Mouse (Mus musculus) forebrain, postnatal 0 days (tissue): ENCODE results near the gene Cdc14b. TPM values are rescaled to one million over a fixed set of nuclear protein-coding genes. Genes with fewer than 3 reads are reported as not detected.

Source experiments
- ATAC-seq: fragments of 200-750 bp; cut with Nextera tagmentation; 2 replicates; pipeline ENCODE4 v1.8.0; 2017; ENCODE audit warnings: mild to moderate bottlenecking, moderate library complexity
- DNase-seq: peaks from one replicate; pipeline ENCODE4 v3.0.0-alpha.2; 2015
- H3K27ac ChIP-seq: fragments of 300-500 bp; sonication (generic); 2 replicates; pipeline ENCODE4 v1.5.1; 2014; ENCODE audit warnings: low read depth, mild to moderate bottlenecking, antibody characterized with exemption, low read length, moderate library complexity, mixed read lengths
- H3K27me3 ChIP-seq: fragments of 300-500 bp; sonication (generic); 2 replicates; pipeline ENCODE4 v1.6.1; 2014; ENCODE audit warnings: mild to moderate bottlenecking, low read length, mixed read lengths; ENCODE audit not compliant: insufficient read depth
- H3K36me3 ChIP-seq: fragments of 300-500 bp; sonication (generic); 2 replicates; pipeline ENCODE4 v1.6.1; 2014; ENCODE audit warnings: mild to moderate bottlenecking, moderate library complexity; ENCODE audit not compliant: insufficient read depth
- H3K4me1 ChIP-seq: fragments of 300-500 bp; sonication (generic); 2 replicates; pipeline ENCODE4 v1.6.1; 2014; ENCODE audit warnings: antibody characterized with exemption; ENCODE audit not compliant: insufficient read depth
- H3K4me2 ChIP-seq: fragments of 300-500 bp; sonication (generic); 2 replicates; pipeline ENCODE4 v1.6.1; 2014; ENCODE audit warnings: low read depth, mild to moderate bottlenecking, moderate library complexity
- H3K4me3 ChIP-seq: fragments of 300-500 bp; sonication (generic); 2 replicates; pipeline ENCODE4 v1.5.1; 2014; ENCODE audit warnings: low read depth, low read length, mixed read lengths
- H3K9ac ChIP-seq: fragments of 300-500 bp; sonication (generic); 2 replicates; pipeline ENCODE4 v1.6.1; 2014; ENCODE audit warnings: mild to moderate bottlenecking
- H3K9me3 ChIP-seq: fragments of 300-500 bp; sonication (generic); 2 replicates; pipeline ENCODE4 v1.6.1; 2016; ENCODE audit warnings: low read length
- CTCF ChIP-seq: sonication (generic); IDR thresholded peaks from 2 replicates; pipeline ENCODE4 v1.5.1; 2016; ENCODE audit warnings: antibody characterized with exemption, control low read depth, low read depth
- WGBS: fragments of 180-500 bp; shearing (Covaris S2); extraction: QIAGEN DNeasy Blood & Tissue Kit; methylation state at CpG from one replicate; pipeline ENCODE4 v1.1.7; 2014; 5-methylcytosine and 5-hydroxymethylcytosine counted together
- polyA plus RNA-seq: library from polyadenylated mRNA; unstranded; fragments of >200 nt; fragmentation: Nextera tagmentation; extraction: Ambion mirVana; gene quantifications from 2 replicates; pipeline ENCODE4 v1.2.1, GENCODE M21; 2015
- total RNA-seq: library from RNA; depleted of rRNA; stranded (reverse); fragments of >200 nt; gene quantifications from 2 replicates; pipeline ENCODE4 v1.2.3, GENCODE M21; 2014

The Cdc14b gene
- total and polyA plus RNA-seq, 2 experiments from 2014 or later = 0.75 to 3.0 TPM

GRCm38 (mm10) chr13:64273891-64274844, 922 bp downstream of the Cdc14b start:
- WGBS = under 1% methylated on average over 78 of the region's 95 CpGs

GRCm38 (mm10) chr13:64273352-64273751, 1.7 kb downstream of the Cdc14b start:
- H3K9ac ChIP-seq = no peak overlapping the region
- H3K4me3 ChIP-seq = peak overlapping the region; percentile 65; the same call in 1 of the 2 replicates
- TF ChIP-seq CTCF = no peak
- WGBS = 57% methylated on average over 8 of the region's 8 CpGs
- H3K27me3 ChIP-seq = peaks cover 13% of the 10 kb centered on the region
- no peaks in the 10 kb centered on the region for H3K9me3 ChIP-seq
- H3K4me1 ChIP-seq = peaks cover 5% of the 10 kb centered on the region
- H3K27ac ChIP-seq = no peak overlapping the region
- peak overlapping the region; percentile 99; the same call in 1 of the 2 replicates for H3K4me2 ChIP-seq
- H3K36me3 ChIP-seq = no peaks in the 10 kb centered on the region
- ATAC-seq (no peak), DNase-seq (no peak)

More at GRCm38 (mm10) chr13:64273891-64274844, 922 bp downstream of the Cdc14b start:
- Histone ChIP-seq H3K36me3 (no peaks in the 10 kb centered on the region), H3K4me3 (peak overlapping the region; percentile 65), H3K9me3 (no peaks in the 10 kb centered on the region), H3K9ac (peak overlapping the region; percentile 50), H3K4me1 (peaks cover 5% of the 10 kb centered on the region), H3K4me2 (peak overlapping the region; percentile 99), H3K27ac (no peak overlapping the region), H3K27me3 (peaks cover 13% of the 10 kb centered on the region)
- no peak for TF ChIP-seq CTCF
- DNase-seq = peak; percentile 70
- peak; percentile 75 for ATAC-seq

GRCm38 (mm10) chr13:64268384-64268783, 6.7 kb downstream of the Cdc14b start:
- ATAC-seq = no peak
- H3K4me2 ChIP-seq = no peak overlapping the region
- no peak overlapping the region for H3K27ac ChIP-seq
- WGBS = 86% methylated on average over 4 of the region's 4 CpGs
- no peaks in the 10 kb centered on the region for H3K9me3 ChIP-seq
- no peak overlapping the region for H3K9ac ChIP-seq
- no peaks in the 10 kb centered on the region for H3K27me3 ChIP-seq
- no peaks in the 10 kb centered on the region for H3K36me3 ChIP-seq
- no peak for DNase-seq
- TF ChIP-seq CTCF = no peak
- no peaks in the 10 kb centered on the region for H3K4me1 ChIP-seq
- no peak overlapping the region for H3K4me3 ChIP-seq

GRCm38 (mm10) chr13:64267151-64267550, 7.9 kb downstream of the Cdc14b start:
- Histone ChIP-seq H3K9ac (no peak overlapping the region), H3K36me3 (no peaks in the 10 kb centered on the region), H3K4me3 (no peak overlapping the region), H3K4me2 (no peak overlapping the region), H3K4me1 (no peaks in the 10 kb centered on the region), H3K27me3 (no peaks in the 10 kb centered on the region), H3K27ac (no peak overlapping the region), H3K9me3 (no peaks in the 10 kb centered on the region)
- peak; percentile 51; the same call in 1 of the 2 replicates for ATAC-seq
- no peak for TF ChIP-seq CTCF
- no peak for DNase-seq
- 39% methylated on average over 9 of the region's 9 CpGs for WGBS

GRCm38 (mm10) chr13:64264586-64264985, 10.5 kb downstream of the Cdc14b start:
- H3K9ac ChIP-seq = no peak overlapping the region
- no peak for DNase-seq
- no peak for ATAC-seq
- WGBS = 95% methylated on average over 6 of the region's 6 CpGs
- H3K4me1 ChIP-seq = no peaks in the 10 kb centered on the region
- no peaks in the 10 kb centered on the region for H3K9me3 ChIP-seq
- H3K27me3 ChIP-seq = no peaks in the 10 kb centered on the region
- no peak overlapping the region for H3K4me3 ChIP-seq
- no peaks in the 10 kb centered on the region for H3K36me3 ChIP-seq
- TF ChIP-seq CTCF = no peak
- no peak overlapping the region for H3K4me2 ChIP-seq
- H3K27ac ChIP-seq = no peak overlapping the region

- no peaks in the 10 kb centered on the region for H3K4me1 ChIP-seq
- no peaks in the 10 kb centered on the region for H3K36me3 ChIP-seq
- no peaks in the 10 kb centered on the region for H3K9me3 ChIP-seq
- ATAC-seq (peak; percentile 47; the same call in 1 of the 2 replicates), DNase-seq (peak; percentile 30)
- no peak overlapping the region for H3K27ac ChIP-seq
- H3K4me3 ChIP-seq = no peak overlapping the region
- H3K4me2 ChIP-seq = no peak overlapping the region
- H3K27me3 ChIP-seq = no peaks in the 10 kb centered on the region
- TF ChIP-seq CTCF = no peak
- H3K9ac ChIP-seq = no peak overlapping the region
- WGBS = 72% methylated on average over 7 of the region's 7 CpGs
Observed at GRCm38 (mm10) chr13:64259903-64260302, 15.2 kb downstream of the Cdc14b start.

- DNase-seq = no peak
- H3K27me3 ChIP-seq = no peaks in the 10 kb centered on the region
- 46% methylated on average over 4 of the region's 4 CpGs for WGBS
- H3K4me1 ChIP-seq = no peaks in the 10 kb centered on the region
- H3K9me3 ChIP-seq = no peaks in the 10 kb centered on the region
- H3K4me3 ChIP-seq = no peak overlapping the region
- ATAC-seq = no peak
- no peak overlapping the region for H3K4me2 ChIP-seq
- no peak overlapping the region for H3K27ac ChIP-seq
- no peaks in the 10 kb centered on the region for H3K36me3 ChIP-seq
- TF ChIP-seq CTCF = no peak
- H3K9ac ChIP-seq = no peak overlapping the region
Observed at GRCm38 (mm10) chr13:64258516-64258821, 16.6 kb downstream of the Cdc14b start.
